Mouse (Mus musculus) midbrain, embryonic 11.5 days (tissue): ENCODE results near the gene Anpep. TPM values are rescaled to one million over a fixed set of nuclear protein-coding genes. Genes with fewer than 3 reads are reported as not detected.
A peak's percentile ranks its signal among the peaks of the same experiment; 100 is the strongest.

Experiments used
- ATAC-seq: fragments of 200-750 bp; cut with Nextera tagmentation; 2 replicates; pipeline ENCODE4 v1.8.0; 2017; ENCODE audit warnings: moderate TSS enrichment, moderate library complexity; ENCODE audit not compliant: low FRiP score
- DNase-seq: peaks from one replicate; pipeline ENCODE4 v3.0.0; 2015; ENCODE audit warnings: low spot score; ENCODE audit errors: missing footprints
- H3K27ac ChIP-seq: fragments of 300-500 bp; sonication (generic); 2 replicates; pipeline ENCODE4 v1.5.1; 2014; ENCODE audit warnings: low read depth, low read length
- H3K27me3 ChIP-seq: fragments of 300-500 bp; sonication (generic); 2 replicates; pipeline ENCODE4 v1.6.1; 2014; ENCODE audit warnings: mild to moderate bottlenecking, low read length, moderate library complexity, mixed read lengths; ENCODE audit not compliant: control insufficient read depth, insufficient read depth
- H3K36me3 ChIP-seq: fragments of 300-500 bp; sonication (generic); 2 replicates; pipeline ENCODE4 v1.6.1; 2014; ENCODE audit warnings: mild to moderate bottlenecking, low read length, moderate library complexity, mixed read lengths; ENCODE audit not compliant: control insufficient read depth, insufficient read depth
- H3K4me1 ChIP-seq: fragments of 300-500 bp; sonication (generic); 2 replicates; pipeline ENCODE4 v1.6.1; 2014; ENCODE audit warnings: low read length; ENCODE audit not compliant: control insufficient read depth, insufficient read depth
- H3K4me2 ChIP-seq: fragments of 300-500 bp; sonication (generic); 2 replicates; pipeline ENCODE4 v1.6.1; 2014; ENCODE audit warnings: mild to moderate bottlenecking, moderate library complexity
- H3K4me3 ChIP-seq: fragments of 300-500 bp; sonication (generic); 2 replicates; pipeline ENCODE4 v1.5.1; 2014; ENCODE audit warnings: low read depth, low read length
- H3K9ac ChIP-seq: fragments of 300-500 bp; sonication (generic); 2 replicates; pipeline ENCODE4 v1.6.1; 2014; ENCODE audit warnings: low read length
- H3K9me3 ChIP-seq: fragments of 300-500 bp; sonication (generic); 2 replicates; pipeline ENCODE4 v1.6.1; 2016; ENCODE audit warnings: low read length; ENCODE audit not compliant: control insufficient read depth
- WGBS: fragments of 180-500 bp; shearing (Covaris S2); extraction: QIAGEN DNeasy Blood & Tissue Kit; methylation state at CpG from one replicate; pipeline ENCODE4 v1.1.7; 2014; 5-methylcytosine and 5-hydroxymethylcytosine counted together
- polyA plus RNA-seq: library from polyadenylated mRNA; unstranded; fragments of >200 nt; fragmentation: Nextera tagmentation; extraction: Ambion mirVana; gene quantifications from 2 replicates; pipeline ENCODE4 v1.2.1, GENCODE M21; 2014

Gene Anpep
- polyA plus RNA-seq, 1 experiment from 2014 or later, result 5.6 TPM

DNA sequence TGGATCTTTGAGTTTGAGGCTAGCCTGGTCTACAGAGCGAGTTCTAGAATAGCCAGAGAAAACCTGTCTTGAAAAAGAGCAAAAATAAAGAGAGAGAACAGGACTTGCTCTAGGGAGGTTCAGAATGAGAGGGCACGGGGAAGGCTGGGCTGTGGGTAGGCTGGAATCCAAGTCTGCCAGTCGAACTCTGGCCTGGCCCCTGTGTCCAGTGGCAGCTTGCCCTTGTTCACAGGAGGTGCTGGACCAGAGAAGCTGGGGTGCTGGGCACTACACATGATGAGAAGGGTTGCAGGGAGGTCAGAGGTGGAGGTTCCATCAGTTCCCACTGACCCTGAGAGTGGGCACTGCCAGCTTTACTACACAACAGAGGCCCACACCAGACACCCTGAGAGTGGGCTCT lies 32.5 kb downstream of the Anpep start:
- DNase-seq (no peak), ATAC-seq (no peak)
- Histone ChIP-seq H3K9ac (no peak overlapping the region), H3K36me3 (no peaks in the 10 kb centered on the region), H3K27ac (no peak overlapping the region), H3K4me1 (no peaks in the 10 kb centered on the region), H3K27me3 (no peaks in the 10 kb centered on the region), H3K4me2 (no peak overlapping the region), H3K4me3 (no peak overlapping the region), H3K9me3 (no peaks in the 10 kb centered on the region)
- WGBS, result 84% methylated on average over 3 of the region's 3 CpGs

DNA sequence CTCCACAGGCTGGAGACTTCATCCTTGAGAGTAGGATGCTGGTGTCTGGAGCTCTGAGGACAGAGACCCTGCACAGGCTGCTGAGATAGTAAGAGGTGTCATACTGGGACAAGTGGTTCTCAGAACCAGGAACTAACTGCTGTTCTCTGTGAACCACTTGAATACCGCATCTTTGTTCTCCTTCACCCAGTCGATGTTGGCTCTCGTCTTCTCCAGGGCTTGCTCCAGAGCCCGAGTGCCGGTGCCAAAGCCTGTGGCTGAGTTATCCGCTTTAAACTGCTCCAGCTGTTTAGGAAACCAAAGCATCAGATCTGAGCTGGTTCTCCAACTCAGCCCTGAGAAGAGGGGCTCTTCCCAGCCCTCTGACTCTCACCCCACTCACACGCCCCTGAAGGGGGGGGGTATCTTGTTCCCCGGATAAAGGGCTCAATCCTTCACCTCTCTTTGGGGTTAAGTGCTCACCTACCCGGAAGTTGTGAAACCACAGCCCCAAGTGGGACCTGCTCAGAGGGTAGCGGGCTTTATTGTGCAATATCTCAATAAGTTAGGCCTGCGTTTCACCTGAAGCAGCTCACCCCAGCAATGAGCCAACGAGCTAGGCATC lies 38.7 kb downstream of the Anpep start:
- Histone ChIP-seq H3K9ac (no peak overlapping the region), H3K4me1 (no peaks in the 10 kb centered on the region), H3K27ac (no peak overlapping the region), H3K36me3 (no peaks in the 10 kb centered on the region), H3K4me3 (no peak overlapping the region), H3K4me2 (no peak overlapping the region), H3K27me3 (no peaks in the 10 kb centered on the region), H3K9me3 (no peaks in the 10 kb centered on the region)
- WGBS, result 80% methylated on average over 12 of the region's 12 CpGs
- no peak for DNase-seq
- no peak for ATAC-seq

DNA sequence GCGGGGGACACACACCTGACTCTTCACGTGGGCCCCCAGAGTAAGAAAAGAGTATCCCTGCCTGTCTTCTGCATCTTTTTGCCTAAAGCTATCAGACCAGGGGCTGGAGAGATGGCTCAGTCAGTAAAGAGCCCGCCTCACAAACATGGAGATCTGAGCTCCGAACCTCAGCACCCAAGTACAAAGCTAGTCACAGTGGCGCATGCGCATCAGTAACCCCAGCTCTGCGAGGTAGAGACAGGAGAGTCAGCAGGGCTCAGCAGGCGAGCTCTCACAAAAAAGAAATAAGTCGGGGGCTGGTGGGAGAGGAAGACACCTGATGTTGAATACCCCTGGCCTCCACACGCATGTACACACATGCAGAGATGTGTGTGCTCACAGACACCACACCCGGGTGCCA lies 40.9 kb downstream of the Anpep start:
- Histone ChIP-seq H3K4me2 (no peak overlapping the region), H3K9ac (no peak overlapping the region), H3K27me3 (no peaks in the 10 kb centered on the region), H3K4me1 (no peaks in the 10 kb centered on the region), H3K9me3 (no peaks in the 10 kb centered on the region), H3K27ac (no peak overlapping the region), H3K4me3 (no peak overlapping the region), H3K36me3 (no peaks in the 10 kb centered on the region)
- WGBS, result 54% methylated on average over 11 of the region's 11 CpGs
- ATAC-seq, result no peak
- DNase-seq, result no peak

DNA sequence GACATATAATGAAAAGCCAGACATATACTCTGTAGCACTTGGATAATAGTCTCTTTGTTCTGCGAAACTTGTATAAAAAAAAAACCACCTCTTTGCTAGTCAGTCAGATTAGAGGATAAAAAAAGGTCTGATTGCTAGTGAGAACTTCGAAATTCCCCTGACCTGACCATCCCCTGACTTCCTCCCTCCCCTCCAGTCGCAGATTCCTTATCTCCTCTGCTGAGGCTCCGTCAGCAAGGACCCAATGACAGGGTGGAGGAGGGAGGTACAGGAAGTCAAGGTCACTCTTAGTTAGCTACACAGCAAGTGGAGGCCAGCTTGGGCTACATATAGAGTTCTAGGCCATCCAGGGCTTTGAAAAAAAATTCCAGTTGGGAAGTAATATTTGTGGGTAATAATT lies 41.3 kb downstream of the Anpep start:
- DNase-seq (no peak), ATAC-seq (no peak)
- no peaks in the 10 kb centered on the region for H3K36me3 ChIP-seq
- WGBS, result 51% methylated on average over 4 of the region's 4 CpGs
- H3K9me3 ChIP-seq, result no peaks in the 10 kb centered on the region
- no peak overlapping the region for H3K4me3 ChIP-seq
- no peaks in the 10 kb centered on the region for H3K4me1 ChIP-seq
- no peaks in the 10 kb centered on the region for H3K27me3 ChIP-seq
- H3K27ac ChIP-seq, result no peak overlapping the region
- H3K4me2 ChIP-seq, result no peak overlapping the region
- no peak overlapping the region for H3K9ac ChIP-seq

DNA sequence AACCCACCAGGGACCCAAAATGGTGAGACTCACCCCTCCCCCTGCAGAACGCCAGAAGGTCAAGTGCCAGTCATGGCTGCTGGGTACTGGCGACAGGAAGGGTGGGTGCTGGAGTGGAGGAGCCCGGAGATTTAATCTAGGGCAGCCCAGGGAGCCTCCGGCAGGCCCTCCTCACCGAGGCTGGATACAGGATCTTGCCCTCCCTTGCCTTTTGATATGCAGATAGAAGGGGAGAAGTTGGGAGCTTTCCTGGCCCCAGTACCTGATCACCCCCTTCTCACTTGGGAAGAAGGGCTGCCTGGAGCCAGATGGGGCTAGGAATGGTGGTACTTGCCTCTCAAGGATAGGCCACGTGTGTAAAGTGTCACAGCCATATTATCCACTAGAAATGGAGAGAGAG lies 42.5 kb downstream of the Anpep start:
- Histone ChIP-seq H3K4me1 (no peaks in the 10 kb centered on the region), H3K36me3 (no peaks in the 10 kb centered on the region), H3K9ac (no peak overlapping the region), H3K4me3 (no peak overlapping the region), H3K9me3 (no peaks in the 10 kb centered on the region), H3K27ac (no peak overlapping the region), H3K4me2 (no peak overlapping the region), H3K27me3 (no peaks in the 10 kb centered on the region)
- ATAC-seq, result no peak
- no peak for DNase-seq
- WGBS, result 1% methylated on average over 6 of the region's 6 CpGs

DNA sequence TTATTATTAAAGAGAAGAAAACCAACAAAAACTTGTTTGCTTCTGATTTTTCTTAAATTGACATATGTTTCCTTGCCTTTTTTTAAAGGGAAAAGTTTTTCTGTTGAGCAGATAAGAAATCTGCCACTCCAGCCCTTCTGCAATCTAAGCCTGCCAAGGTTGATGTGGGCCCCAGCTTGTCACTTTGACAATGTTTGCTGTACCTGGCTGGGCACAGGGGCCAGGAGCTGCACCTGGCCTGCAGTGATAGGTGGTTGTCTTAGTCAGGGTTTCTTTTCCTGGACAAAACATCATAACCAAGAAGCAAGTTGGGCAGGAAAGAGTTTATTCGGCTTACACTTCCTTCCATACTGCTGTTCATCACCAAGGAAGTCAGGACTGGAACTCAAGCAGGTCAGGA lies 47.5 kb downstream of the Anpep start:
- 87% methylated on average over 1 of the region's 1 CpGs for WGBS
- no peak for DNase-seq

DNA sequence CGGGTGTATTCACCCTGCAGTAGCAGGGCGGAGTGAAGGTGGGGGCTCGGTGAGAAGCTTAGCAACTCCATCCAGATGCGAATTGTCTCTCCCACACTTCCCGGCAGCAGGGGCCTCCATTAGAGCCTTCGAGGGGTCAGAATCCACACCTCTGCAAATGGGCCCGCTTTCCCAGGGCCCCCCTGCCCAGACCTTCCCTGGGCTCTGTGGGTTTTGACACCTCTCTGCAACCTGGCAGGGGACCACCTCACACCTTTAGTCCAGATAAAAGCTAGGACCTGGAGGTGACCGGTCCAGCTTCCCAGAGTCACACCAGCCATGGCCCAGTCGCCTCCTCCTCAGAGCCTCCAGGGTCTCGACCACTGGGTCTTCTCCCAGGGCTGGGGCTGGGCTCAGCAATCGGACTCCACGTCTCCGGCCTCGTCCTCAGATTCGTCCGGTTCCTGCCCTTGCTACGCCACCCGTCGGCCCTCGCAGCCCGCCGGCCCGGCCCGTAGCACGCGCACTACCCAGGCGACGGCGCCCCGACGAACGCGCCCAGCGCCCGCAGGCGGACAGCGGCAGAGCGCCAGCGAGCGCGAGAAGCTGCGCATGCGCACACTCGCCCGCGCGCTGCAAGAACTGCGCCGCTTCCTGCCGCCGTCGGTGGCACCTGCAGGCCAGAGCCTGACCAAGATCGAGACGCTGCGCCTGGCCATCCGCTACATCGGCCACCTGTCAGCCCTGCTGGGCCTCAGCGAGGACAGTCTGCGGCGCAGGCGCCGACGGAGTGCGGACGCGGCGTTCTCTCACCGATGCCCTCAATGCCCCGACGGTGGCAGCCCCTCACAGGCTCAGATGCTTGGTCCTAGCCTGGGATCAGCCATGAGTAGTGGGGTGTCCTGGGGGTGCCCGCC lies 50.0 kb downstream of the Anpep start, which contains the start of gene Mesp2:
Mesp2 (plus strand) TSS at position 117 of the 896 bp plus-strand sequence.
- Histone ChIP-seq H3K9ac (peak within 1 kb of the TSS; percentile 57), H3K27me3 (peaks cover 14% of the 10 kb centered on the region), H3K36me3 (no peaks in the 10 kb centered on the region), H3K27ac (no peak within 1 kb of the TSS), H3K9me3 (no peaks in the 10 kb centered on the region), H3K4me2 (peak within 1 kb of the TSS; percentile 50), H3K4me1 (peaks cover 2% of the 10 kb centered on the region; the same call in 1 of the 2 replicates), H3K4me3 (peak within 1 kb of the TSS; percentile 24)
- ATAC-seq (peak; percentile 77), DNase-seq (peak; percentile 98)
- WGBS, result 22% methylated on average over 71 of the region's 71 CpGs

More for the DNA sequence above, 47.5 kb downstream of the Anpep start:
- H3K4me3 ChIP-seq, result no peak overlapping the region
- no peaks in the 10 kb centered on the region for H3K36me3 ChIP-seq
- no peak overlapping the region for H3K4me2 ChIP-seq
- no peak overlapping the region for H3K27ac ChIP-seq
- no peak for ATAC-seq
- no peak overlapping the region for H3K9ac ChIP-seq
- H3K9me3 ChIP-seq, result no peaks in the 10 kb centered on the region
- peaks cover 14% of the 10 kb centered on the region for H3K27me3 ChIP-seq
- peaks cover 2% of the 10 kb centered on the region; the same call in 1 of the 2 replicates for H3K4me1 ChIP-seq

DNA sequence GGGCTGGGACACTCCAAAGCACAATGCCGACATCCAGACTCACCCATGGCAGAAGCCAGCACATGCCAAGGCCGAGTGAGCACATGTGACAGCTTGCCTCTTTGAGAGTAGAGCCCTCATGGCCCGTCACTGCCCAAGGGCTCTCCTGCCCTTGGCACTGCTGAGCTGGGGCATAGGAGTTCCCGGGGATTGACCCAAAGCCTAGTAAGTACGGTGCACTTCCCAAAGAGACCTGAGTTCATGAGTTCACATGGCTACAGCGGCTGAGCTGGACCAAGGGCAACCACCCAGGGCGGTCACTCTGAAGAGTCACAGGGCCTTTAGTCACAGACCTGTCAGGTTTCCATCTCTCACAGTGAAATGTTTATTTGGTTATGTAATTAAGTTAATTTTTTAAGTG lies 52.3 kb downstream of the Anpep start:
- no peak for ATAC-seq

DNA sequence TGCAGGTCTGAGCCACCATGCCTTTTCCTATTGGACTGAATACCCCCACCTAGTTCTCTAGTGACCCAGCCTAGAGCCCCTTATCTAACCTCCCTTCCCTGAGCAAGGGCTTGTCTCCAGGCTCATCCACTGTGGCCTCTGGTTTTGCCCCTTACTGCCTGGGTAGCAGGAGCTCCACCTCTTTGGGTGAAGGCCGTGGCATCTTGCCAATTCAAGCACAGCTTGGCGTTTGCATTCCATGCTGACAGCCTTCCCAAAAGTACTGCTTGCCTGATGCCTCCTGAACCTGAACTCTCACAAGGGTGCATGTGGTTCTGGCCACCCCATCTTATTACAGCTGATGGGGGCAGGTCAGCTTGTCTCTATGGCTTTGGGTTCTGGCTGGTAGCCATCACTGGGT lies 57.0 kb downstream of the Anpep start:
- 78% methylated on average over 2 of the region's 2 CpGs for WGBS
- Histone ChIP-seq H3K36me3 (no peaks in the 10 kb centered on the region), H3K9ac (no peak overlapping the region), H3K27ac (no peak overlapping the region), H3K4me3 (no peak overlapping the region), H3K27me3 (no peaks in the 10 kb centered on the region), H3K4me1 (no peaks in the 10 kb centered on the region), H3K4me2 (no peak overlapping the region), H3K9me3 (no peaks in the 10 kb centered on the region)
- ATAC-seq (no peak), DNase-seq (peak; percentile 26)

More for the DNA sequence above, 52.3 kb downstream of the Anpep start:
- Histone ChIP-seq H3K36me3 (no peaks in the 10 kb centered on the region), H3K4me3 (no peak overlapping the region), H3K27me3 (peaks cover 14% of the 10 kb centered on the region), H3K9ac (no peak overlapping the region), H3K27ac (no peak overlapping the region), H3K9me3 (no peaks in the 10 kb centered on the region), H3K4me2 (no peak overlapping the region), H3K4me1 (peaks cover 2% of the 10 kb centered on the region; the same call in 1 of the 2 replicates)
- DNase-seq, result no peak
- WGBS, result 85% methylated on average over 7 of the region's 7 CpGs
